Mouse (Mus musculus) lung, adult 10 weeks (tissue): Measurements from ENCODE around the gene Tspan8. TPM values are rescaled to one million over a fixed set of nuclear protein-coding genes. Genes with fewer than 3 reads are reported as not detected.

Experiments used
- polyA plus RNA-seq: library from polyadenylated mRNA; stranded (reverse); fragments of 350-450 nt; fragmentation: Illumina TruSeq; extraction: RNeasy Lipid Tissue Mini Kit (QIAGEN cat#74804); gene quantifications from one replicate; pipeline ENCODE4 v1.2.3, GENCODE M21; 2014; ENCODE audit warnings: low read depth, low replicate concordance; ENCODE audit not compliant: insufficient read depth

Tspan8 gene
- polyA plus RNA-seq = 212 TPM

DNA sequence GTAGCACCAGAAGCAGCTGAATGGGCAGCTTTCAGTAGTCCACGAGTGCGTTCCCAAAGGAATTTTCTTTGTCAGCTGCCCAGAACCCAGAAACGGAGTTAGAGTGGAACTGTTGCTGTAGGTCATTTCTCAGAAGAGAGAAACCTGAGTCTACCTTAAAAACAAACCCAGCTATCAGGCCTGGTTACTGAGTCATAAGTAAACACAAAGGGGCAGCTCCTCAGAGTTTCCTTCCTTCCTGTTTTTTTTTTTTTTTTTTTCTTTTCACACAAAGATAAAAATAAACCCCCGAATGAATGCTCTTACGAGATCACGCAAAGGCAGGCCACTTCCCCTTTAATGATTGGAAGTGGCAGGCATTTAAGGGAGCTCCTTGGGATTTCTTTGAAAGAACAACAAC lies at the start of gene Tspan8:
Gene Tspan8, plus strand, starts transcription at position 322 of the 400 bp plus-strand sequence.

Other genes starting within 250 kb of the Tspan8 start
- not detected for gene A930009A15Rik, start 246.8 kb upstream of the Tspan8 start, polyA plus RNA-seq
- gene Lgr5, start 229.1 kb upstream of the Tspan8 start, polyA plus RNA-seq = 0.10 TPM
- 1.3 TPM for gene Ptprr, start 201.4 kb downstream of the Tspan8 start, polyA plus RNA-seq